Mouse (Mus musculus) hematopoietic stem cell, adult 5-6 weeks (primary cell): Measurements from ENCODE around the gene Nfkb2. TPM values are rescaled to one million over a fixed set of nuclear protein-coding genes. Genes with fewer than 3 reads are reported as not detected.

Experiments used
- ATAC-seq, 2 experiments: fragments of 125-278 bp in 1 of 2; replicated peaks in 1 of 2; 2 replicates each; pipeline ENCODE4 v1.8.0; 2016 to 2017; ENCODE audit warnings: inconsistent platforms in 2 of 2, mild to moderate bottlenecking in 2 of 2, moderate number of reproducible peaks in 2 of 2, low read depth in 1 of 2, moderate TSS enrichment in 1 of 2; ENCODE audit not compliant: low FRiP score in 2 of 2, poor library complexity in 2 of 2, severe bottlenecking in 2 of 2, insufficient read depth in 1 of 2, low TSS enrichment in 1 of 2
- total RNA-seq: library from RNA; stranded (forward); fragments of 172-1452, 232-1000 nt; gene quantifications from 2 replicates; pipeline ENCODE4 v1.2.3, GENCODE M21; 2017

Nfkb2 gene
- total RNA-seq, 1 experiment from 2014 or later = 11.8 TPM

DNA sequence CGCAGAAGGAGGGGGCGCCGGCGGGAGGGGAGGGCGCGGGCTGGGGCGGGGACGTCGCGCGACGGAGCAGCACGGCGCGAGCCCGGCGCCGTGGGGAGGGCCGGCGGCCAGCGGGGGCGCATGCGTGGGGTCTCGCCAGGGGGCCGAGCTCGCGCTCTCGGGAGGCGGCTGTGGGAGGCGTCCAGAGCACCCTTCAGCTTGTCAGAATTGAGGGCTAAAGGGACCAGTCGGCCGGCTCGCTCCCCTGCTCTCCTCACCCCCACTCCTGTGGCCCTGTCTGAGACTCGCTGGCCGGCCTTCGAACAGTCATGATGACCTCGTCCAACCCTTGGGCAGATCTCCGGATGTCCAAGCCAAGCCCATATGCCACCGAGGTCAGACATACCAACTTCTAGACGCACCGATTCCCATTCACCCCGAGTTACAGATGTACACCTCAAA is 13.9 kb downstream of the Nfkb2 start:
- no peak for ATAC-seq

DNA sequence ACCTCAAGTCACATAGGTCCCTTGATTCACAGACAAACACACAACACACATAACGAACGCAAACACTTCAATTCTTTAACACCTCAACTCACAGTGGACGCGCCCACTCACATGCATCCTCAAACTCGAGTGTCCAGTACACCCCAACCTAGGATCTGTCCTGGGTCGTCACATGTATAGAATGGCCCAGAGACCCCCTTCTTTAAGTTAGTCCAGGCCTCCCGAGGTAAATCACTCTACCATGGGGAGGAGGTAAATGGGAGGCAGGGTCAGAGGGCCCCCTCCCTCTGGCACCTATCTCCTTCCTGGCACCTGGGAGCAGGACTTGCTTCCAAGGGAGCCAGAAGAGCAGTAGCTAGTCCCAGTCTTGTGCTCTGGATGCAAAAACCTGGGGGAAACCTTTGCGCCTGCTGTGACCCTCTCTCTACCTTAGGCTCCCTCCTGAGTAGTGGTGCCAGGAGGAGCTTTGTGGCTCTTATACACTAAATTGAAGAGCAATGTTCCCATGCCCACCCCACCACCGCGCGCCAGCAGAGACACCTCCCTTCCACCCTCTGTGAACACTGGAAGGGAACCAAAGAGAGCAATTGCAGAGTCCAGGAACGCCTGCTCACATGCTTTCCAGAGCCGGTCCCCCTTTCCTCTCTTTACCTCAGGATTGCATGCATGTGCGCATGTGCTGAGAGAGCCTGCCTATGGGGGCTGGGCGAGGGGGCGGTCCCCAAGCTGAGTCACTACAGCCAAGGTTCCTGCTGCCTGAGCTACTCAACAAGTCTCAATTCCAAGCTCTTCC is 14.7 kb downstream of the Nfkb2 start:
- ATAC-seq = 0 out of 4 replicates have a peak, but pooled peaks have one; percentile 15

DNA sequence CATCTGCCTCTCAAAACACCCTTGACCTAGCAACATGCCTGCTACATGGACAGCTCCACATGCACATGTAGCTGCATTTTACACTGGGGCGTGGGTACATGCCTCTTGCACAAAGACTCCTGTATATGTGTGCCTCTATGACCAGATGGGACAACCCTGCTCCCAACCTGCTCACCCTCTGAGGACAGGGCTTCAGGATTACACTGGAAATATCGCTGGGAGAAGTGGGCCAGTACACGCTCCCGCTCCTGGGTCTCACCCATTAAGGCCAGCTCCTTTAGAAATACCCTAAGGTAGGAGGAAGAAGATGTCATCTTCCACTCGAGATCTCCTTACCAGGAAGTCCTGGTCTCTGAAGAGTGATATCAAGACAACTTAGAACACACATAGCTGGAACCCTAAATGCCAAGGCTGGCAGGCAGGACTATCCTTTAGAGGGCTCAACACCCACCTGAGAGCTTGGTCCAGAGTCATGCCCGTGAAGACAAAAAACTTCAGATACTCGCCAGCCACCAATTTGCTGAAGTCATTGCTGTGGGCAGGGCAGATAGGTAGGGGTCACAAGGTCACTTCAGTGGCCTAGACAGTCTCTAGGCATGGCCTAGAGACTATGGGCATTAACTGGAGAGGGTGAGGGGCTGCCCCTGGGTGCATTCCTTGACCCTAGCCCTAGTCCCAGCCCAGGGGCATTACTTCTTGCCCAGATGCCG is 16.1 kb downstream of the Nfkb2 start:
- ATAC-seq = no peak

DNA sequence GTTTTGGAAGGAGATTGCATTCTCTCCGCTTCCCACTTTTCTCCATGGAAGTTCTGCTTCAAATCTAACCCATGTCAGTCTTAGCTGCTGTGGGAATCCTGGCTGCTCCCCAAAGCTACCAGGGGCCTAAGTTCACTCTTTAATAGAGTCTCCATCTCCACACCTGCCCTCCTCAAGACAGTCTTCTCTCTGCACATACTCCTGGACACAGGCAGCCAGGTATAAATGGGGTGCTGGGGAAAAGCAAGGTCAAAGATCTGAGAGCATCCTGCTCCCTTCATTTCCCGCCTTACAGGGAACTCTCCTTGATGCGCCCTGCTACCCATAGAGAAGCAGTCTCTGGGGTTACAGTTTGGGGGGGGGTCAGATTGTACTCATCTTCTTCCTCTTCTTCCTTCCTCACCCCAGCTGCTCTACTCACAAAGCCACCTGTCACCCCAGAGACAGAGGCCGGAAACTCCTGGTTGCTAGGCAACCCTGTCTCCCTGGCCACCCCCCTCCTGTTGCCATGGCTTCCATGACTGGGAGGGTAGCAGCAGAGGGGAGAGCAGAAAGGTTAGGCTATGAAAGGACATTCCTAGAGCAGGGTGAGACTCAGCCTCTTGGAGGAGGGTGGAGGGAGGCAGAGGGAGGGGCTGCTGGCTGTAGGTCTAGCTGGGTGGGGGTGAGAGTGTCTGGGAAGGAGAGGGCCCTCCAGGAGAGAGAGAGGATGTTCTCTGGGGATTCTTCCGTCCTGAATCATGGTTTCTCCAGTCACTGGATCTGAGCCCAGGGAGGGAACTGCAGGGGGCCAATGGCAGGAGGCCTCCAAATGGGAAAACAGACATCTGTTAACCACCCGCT is 17.2 kb downstream of the Nfkb2 start:
- ATAC-seq = no peak

DNA sequence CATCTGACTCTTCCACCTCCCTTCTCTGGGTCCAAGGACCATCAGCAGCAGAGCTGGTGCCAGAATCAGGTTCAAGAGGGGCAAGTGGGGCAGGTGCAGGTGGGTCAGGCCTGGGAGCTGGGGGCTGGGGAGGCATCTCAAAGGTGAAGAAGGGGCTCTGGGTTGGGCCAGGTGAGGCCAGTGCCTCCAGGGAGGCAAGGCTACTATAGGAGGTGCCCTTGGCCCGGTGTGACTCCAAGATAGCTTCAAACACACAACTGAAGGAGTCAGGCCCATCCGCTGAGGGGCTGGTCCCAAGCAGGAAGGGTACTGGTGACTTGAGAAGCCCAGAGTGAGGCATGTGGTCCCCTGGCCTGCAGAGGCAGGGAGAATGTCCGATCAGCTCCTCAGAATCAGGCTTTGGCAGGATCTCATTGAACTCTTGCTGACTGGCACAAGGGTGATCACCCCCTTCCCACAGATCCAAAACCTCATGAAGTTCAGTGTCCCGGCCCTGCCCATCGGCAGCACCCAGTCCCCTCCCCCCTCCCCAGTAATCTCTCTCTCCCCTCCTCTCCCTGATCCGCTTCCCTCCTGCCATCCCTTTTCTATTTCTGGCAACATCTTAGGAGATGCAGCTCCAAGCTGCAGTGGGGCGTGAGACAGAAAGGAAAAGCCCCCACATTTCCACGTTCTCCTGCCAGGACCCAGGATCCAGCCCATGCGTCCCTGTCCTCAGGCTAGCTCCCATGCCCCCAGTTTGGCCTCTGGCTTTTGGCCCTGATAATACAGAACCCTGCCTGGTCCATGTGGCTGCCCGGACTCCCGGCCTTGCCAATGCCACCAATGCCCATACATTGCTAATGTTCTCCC is 18.2 kb downstream of the Nfkb2 start:
- no peak for ATAC-seq

DNA sequence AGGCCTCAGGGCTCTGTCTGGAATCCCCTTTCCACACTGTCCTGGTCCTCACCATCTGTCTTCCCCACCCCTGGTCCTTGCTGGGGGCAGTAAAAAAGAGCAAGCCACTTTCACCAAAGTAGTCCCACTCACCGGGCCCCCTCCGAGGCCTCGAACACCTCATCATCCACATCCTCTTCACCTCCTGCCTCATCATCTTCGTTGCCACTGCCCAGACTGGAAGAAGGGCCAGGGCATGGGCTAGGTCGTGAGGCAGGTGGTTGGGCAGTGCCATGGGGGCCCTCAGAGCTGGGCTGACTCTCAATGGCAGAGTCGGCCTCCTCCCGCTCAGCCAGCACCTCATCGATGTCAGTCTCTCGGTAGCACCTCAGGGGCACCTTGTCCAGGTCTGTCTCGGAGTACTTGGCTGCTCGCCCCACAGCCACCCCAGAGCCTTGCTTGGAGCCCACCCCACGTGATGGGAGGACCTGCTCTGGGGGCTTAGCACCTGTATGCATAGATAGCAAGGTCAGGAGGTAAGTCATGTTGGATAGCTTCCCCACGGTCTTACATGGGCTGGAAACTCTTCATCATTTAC is 19.0 kb downstream of the Nfkb2 start:
- no peak for ATAC-seq

DNA sequence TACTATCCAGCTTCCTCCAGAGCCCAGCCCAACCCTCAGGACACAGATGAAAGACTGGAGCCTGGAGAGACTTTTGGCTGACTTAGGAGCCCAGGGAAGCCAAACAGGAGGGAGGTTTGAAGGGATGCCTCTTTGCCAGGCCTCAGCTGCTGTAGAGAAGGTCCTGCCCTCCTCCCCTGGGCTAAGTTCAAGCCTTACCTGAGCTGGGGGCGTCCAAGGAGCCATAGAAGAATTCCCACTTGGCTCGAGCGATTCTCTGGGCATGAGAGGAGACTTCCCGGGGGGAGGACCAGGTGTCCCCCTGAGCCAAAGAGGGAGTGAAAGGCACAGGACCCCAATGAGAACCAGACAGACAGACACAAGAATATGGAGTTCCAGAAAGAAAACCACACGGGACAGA is 19.6 kb downstream of the Nfkb2 start:
- no peak for ATAC-seq

GRCm38 (mm10) chr19:46324366-46324765 is 20.2 kb downstream of the Nfkb2 start:
- ATAC-seq = no peak

- ATAC-seq = no peak
These were observed 20.8 kb downstream of the Nfkb2 start for GRCm38 (mm10) chr19:46324918-46325317.

GRCm38 (mm10) chr19:46326019-46326755 is 22.1 kb downstream of the Nfkb2 start:
- ATAC-seq = no peak

DNA sequence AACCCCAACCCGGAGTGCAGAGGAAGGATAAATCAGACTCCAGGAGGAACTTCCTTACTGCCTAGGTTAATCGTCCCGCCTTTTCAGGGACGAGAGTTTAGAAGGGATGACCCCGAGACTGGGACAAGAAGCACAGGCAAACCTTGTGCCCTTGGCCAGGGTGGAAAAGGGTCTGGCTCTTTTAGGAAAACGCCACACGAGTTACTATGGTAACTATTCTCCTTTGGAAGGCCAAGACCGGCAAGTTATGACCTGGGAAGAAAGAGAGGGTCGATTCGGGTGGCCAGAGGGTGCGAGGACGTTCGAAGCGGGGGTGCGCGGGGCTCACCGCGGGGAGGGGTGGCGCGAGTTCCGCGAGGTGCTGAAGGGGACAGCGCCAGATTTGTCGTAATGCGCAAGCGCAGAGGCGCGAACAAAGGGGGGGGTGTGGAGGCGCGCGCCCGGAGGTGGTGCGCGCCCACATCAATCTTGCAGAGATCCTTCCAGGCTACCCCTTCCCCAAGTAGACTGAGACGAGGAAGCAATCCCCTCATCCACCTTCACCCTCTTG is 22.7 kb downstream of the Nfkb2 start, which contains the start of gene Psd:
Gene Psd, minus strand, starts transcription at position 401 of the 550 bp plus-strand sequence.
- ATAC-seq = no peak

GRCm38 (mm10) chr19:46327531-46328064 is 23.5 kb downstream of the Nfkb2 start:
- ATAC-seq = no peak

DNA sequence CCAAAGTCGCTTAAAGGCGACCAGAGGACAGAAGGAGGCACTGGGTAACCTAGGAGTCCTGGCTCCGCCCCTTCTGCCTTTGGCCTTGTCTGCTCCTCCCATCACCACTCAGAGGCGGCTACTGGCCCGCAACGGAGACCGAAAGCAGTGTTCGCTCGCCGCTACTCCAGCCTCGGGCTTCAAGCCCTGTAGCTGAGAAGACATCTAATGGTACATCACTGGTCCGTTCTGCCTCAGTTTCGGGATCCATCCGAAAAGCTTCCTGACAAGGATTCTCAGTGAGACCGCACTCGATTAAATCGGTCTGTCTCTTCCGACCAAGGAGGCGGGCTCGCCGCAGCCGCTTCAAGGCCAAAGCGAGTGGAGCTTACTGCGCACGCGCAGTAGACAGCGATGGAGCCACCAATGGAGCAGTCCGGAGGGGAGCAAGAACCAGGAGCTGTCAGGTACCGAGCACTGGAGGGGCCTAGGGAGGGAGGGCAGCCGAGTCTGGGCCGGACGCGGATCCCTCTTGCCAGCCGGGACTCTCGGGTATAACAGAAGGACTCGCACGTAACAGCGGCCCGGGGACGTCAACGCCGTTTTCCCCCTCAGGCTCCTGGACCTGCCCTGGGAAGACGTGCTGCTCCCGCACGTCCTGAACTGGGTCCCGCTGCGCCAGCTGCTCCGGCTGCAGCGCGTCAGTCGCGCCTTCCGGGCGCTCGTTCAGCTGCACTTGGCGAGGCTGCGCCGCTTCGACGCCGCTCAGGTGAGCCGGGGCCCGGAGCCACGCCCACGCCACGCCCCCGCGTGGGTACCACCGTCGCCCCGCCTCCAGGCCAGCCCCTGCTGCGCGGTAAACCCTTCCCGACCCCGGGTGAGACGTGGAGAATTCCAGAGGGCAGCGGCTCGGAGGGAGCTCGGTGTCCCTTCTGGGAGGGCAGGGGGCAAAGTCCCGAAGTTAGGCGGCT is 24.2 kb downstream of the Nfkb2 start, which contains the start of gene Fbxl15:
Gene Fbxl15, plus strand, starts transcription at position 104 of the 950 bp plus-strand sequence.
- ATAC-seq = peak; percentile 76 to 79

DNA sequence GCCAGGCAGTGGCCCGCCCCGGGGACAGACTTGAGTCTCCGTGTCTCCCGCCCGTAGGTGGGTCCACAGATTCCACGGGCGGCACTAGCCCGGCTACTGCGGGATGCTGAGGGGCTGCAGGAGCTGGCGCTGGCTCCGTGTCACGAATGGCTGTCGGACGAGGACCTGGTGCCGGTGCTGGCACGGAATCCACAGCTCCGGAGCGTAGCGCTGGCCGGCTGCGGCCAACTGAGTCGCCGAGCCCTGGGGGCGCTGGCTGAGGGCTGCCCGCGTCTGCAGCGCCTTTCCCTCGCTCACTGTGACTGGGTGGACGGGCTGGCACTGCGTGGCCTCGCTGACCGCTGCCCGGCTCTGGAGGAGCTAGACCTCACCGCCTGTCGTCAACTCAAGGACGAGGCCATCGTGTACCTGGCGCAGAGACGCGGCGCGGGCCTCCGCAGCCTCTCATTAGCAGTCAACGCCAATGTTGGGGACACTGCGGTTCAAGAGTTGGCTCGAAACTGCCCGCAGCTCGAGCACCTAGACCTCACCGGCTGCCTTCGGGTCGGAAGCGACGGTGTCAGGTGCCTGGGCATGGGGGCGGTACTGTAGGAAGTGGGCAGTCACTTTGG is 25.0 kb downstream of the Nfkb2 start:
- no peak for ATAC-seq
